Mouse (Mus musculus) cerebellum, postnatal 14 days (tissue): ENCODE results near the gene Zfp664.

Experiments used
- DNase-seq, 2 experiments: peaks; one replicate each; pipeline ENCODE4 v3.0.0; 2021; ENCODE audit warnings: mixed read lengths in 2 of 2

Gene Zfp664

DNA sequence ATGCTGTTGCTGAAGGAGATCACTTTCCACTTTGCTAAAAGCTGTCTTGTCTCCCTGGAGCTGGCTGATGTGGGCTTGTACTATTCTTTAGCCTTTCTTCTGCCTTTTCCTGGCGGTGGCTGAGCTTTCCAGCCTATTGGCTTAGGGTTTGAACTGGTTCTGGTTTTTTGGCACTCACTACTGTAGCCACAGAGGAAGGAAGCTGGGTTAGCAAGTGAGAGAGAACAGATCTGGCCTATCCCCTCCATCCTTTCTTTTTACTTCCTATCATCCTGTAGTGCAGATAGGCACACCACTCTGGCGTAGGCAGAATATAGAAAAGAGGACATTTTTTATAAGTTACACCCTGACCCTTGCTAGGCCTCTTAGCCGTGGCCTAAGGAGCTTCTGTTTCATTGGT, 10.6 kb downstream of the Zfp664 start:
- no peak for DNase-seq

DNA sequence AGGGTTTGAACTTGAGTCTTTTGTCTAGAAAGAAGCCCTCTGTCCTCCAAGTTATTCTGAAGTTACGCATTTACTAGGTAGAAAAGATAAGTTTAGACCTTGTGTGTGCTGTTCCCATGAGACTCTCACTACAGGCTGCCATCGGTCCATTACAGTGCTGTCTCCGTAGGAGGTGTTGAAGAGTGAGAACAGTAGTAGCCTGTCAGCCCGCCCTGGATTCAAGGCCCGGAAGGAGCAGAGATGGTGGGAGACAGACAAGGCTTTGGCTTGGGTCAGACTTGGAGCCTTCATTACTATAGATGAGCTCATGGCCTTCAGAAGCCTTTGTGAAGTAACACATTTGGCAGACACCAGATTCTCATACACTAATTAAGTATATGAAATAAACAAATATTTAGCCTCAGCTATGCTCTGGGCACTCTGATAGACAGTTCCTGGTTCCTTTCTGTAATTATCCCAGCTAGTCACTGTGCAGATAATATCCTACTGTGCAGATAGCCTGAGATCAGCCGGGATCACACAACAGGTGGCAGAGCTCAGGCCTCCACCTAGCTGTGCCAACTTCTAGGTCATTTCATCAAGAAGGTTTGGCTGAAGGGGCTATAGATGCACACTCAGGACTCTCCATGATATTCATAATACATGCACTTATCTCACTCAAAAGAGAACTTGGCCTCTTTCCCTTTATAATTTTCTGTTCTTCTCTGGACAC, 11.6 kb downstream of the Zfp664 start:
- no peak for DNase-seq

DNA sequence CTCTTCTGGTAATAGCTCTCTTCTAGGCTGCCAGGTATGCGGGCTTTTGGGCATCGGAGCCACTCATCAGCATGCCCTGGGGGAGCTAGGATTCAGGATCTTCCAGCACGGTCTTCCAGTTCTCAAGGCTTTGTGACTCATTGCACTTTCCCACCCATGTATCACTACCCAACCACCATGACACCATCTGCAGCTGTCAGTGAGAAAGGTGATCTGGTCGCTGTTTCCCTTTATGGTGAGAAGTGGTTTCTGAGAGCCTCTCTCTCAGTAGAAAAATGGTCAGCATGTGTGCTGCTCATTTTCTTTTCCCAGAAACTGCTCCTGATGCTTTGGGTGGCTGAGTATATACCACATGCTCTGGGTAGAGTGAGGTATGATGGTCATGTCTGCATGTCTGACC, 16.8 kb downstream of the Zfp664 start:
- no peak for DNase-seq

DNA sequence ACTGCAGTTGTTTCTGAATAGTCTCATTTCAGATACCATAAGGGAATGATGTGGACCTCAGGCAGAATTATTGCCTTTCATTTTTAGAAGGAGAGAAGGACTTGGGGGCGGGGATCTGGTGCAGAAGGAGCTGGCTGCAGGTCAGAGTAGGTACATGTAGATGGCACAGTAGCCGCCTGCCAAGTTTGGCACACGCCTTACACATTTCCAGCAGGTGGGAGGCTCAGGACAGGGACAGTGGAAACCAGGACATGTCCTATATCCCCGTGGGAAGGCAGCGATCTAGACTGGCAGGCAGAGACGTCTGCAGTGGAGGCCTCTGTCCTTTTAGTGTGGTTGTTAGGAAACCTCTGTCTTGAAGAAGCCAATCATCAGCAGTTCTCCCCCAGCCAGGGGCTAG, 17.3 kb downstream of the Zfp664 start:
- peak; percentile 44 to 56 for DNase-seq

DNA sequence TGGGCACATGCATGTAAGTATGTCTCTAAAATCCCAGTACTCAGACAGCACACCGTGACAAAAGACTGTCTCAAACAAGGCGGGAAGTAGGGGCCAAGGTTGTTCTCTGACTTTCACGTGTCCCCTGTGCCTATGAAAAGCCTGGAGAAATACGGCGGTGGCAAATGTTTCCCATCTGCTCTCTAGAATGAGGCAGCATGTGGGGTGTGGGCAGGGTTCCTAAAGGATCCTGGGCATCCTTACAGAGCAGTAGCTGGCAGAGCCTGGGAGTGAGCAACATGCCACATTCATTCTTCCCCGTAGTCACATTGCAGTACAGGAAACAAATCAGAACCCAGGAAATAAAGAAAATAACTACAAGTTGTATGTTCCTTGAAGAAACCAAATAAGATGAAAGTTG, 21.4 kb downstream of the Zfp664 start:
- DNase-seq: peak; percentile 82 to 85

DNA sequence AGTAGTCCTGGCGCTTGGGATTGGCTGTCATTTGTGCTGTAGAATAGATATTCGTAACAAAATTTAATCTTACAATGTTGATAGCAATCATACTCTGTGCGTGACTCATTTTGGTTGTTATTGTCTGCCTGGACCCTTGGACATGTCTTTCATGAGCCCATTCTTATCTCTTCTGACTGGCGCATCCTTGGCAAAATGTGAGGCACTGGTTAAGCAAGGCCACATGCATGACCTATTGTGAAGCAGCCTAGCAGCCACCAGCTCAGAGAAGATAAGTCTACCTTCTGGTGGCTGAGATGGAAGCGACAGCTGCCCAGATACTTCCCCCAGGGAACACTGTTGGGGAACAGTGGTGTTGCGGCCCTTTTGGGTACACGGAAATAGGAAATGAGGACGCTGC, 26.2 kb downstream of the Zfp664 start:
- DNase-seq: no peak

DNA sequence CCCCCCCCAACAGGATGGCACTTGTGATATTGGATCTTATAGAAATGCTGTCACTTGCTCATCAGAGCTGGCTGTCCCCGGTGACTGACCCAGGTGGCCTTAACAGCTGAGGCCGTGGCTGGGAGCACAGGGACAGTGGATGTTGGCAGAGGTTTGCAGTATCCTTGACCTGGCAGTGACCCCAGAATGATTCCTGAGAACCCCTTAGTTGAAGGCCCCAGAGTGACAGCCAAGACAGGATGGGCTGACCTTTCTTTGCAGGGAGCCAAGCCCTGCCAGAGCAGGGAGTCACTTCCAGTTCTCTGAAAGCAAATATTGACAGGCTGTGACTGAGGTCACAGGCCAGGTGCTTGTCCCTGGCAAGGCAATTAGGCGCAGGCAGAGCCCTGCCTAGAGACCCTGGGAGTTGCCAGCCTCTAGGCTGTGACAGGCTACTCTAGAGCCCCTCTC, 29.5 kb downstream of the Zfp664 start:
- no peak for DNase-seq

DNA sequence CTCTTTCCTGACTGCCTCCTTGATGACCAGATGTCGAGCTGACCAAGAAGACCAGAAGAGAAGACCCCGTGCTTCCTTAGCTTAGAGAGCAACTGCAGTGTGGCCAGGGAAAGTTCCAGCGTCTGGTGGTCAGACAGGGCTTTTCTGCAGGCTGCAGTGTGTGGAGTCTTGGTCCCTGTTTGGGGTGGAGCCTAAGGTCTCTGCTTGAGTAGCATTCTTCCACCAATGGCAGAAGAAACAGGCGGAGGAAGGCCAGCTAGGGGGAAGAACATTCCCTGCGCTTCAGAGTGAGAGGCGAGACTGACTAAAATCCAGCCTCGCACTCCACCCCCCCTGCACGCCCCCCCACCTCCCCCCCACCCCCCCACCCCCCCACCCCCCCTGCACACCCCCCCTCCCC, 33.6 kb downstream of the Zfp664 start:
- DNase-seq: no peak

DNA sequence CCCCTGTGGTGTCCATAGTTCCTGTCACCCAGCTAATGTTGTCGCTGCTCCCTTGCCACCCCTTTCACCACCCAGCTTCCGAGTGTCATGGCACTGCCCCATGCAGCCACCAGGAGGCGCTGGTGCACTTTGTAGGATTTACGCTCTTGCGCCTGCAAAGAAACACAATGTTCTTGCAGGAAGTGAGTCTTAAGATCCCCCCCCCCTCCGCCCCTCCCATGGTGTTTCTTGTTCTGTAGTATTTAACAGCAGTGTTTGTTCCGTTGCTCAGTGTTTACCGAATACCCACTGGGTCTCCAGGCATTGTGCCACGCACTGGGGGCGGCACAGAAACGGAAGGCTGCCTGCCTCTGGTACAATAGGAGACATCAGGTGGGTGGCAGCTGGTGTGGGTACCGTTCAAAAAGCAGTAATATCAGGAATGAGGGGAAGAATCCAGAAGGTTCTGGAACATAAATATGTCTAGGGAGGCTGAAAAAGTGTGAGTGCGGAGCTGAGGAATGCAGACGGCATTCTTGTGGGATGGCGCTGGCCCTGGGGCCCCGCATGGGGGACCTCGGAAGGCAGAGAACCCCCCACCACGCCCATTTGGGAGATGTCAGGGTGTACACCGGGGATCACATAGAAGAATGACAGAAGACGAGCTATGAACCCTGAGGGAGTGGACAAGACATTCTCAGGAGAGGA, 37.6 kb downstream of the Zfp664 start:
- peak; percentile 92 to 94 for DNase-seq

DNA sequence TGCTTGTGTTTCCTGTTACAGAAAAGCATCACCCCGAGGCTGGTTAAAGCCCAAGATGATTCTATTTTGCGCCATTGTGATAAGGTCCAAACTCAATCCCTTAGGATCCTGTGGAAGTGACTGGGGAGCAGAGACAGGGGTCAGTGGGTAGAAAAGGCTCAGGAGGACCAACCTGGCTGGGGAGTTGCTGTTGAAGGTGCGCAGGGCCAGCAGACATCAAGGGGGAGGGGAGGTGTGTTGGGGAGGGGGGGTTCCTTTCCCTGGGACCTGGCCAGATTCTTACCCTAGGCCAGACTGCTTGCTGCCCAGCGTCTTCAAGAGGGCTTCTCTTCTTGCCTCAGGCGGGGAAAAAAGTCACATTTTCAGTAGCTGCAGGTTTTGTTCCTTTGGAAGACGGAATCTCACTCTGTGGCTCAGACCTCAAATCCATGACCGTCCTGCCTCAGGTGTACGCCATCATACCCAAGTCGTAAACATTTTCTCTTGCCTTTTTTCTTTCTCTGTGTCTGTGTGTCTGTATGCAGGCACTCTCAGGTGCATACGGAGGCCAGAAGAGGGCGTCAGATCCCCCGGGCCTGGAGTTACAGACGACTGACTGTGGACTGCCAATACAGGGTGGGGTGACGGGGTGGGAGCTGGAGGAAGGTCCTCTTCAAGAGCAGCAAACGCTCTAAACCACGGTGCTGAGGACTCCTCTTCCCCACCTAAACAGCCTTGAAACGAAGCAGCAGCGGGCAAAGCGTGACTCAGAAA, 38.4 kb downstream of the Zfp664 start:
- DNase-seq: no peak

DNA sequence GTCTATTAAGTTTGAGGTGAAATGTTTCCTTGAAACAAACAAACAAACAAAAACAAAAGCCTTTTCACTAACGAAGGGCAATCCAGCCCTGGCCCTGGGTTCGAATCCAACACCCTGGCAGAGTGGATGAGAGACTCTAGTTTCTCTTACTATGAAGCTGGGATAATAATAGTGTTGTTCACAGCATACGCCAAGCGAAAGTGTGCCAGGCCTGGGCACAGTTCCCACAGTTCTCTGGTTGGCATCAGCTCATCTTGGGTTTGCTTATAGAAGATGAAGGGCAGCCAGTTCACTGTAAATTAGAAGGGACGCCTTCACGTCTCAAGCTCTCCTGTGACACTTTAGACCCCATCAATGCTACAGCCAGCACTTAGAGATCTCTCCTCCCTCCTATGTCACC, 39.2 kb downstream of the Zfp664 start:
- peak; percentile 87 for DNase-seq

DNA sequence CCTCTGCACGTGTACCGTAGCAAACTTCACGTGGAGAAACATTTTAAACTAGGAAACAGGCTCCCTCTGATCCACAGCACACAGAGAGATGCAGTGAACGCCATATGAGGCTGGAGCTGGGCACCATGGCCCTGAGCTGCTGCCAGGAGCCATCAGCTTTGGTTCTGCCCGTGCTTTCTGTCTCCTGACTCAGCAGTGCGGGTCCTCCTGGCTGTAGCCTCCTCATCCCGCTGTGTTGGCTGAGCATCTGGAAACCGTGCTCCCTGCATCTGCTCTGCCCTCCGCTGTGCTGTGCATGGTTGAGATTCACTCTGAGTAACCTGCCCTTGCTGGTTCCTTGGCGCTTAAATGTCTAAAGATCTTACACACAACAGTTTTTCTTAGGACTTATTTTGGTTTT, 39.7 kb downstream of the Zfp664 start:
- DNase-seq: peak; percentile 63 to 67

DNA sequence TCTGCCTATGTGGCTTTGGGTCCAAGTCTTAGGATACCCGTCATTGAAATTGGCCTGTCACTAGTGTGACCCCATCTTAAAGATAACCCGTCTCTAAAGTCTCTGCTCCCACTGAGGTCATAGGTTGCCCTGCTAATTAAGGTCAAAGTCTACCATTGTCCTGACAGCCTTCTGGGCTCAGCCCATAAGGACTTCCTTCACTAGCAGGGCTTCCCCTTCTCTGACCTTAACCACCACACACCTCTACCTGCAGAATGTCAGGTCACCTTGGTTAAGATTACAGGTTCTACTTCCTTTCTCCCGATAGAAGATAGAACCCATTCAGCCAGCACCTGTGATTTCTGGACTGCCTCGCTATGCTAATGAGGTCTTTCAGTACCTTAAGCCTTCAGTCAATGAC, 41.4 kb downstream of the Zfp664 start:
- no peak for DNase-seq

DNA sequence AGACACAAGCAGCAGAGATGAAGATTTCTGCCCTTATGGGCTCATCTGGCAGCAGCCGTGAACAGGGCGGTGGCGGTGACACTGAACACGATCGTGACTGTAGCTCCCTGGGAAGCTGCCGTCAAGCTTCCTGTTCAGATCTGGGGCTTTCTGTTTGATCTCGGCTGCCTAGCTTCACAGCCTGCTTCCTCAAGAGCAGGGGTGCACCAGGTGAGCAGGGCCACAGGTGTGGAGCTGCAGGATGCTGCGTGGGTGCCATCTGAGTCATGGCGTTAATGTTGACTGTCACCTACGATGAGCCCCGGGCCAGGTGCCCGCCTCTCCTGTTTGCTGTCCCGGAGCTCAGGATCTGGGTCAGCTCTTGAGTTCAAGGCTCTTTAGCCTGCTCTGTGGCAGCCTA, 44.4 kb downstream of the Zfp664 start:
- no peak for DNase-seq

DNA sequence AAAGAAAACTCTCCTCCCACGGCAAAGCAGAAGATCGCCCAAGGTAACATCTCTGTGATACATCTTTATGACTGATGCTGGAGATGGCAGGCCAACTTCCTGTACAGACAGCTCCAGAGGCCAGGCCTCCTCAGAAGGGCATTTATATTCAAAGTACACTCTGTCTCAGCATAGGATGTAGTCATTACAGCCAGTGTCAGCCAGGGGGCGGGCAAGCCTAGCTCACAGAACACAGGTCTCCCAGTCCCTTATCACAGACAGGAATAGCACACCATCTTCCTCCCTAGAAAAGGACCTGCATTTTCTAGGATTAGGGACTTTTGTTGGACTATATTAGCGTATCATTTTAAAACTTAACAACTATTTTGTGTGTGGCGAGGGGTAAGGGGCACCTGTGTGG, 46.4 kb downstream of the Zfp664 start:
- peak; percentile 91 to 93 for DNase-seq

DNA sequence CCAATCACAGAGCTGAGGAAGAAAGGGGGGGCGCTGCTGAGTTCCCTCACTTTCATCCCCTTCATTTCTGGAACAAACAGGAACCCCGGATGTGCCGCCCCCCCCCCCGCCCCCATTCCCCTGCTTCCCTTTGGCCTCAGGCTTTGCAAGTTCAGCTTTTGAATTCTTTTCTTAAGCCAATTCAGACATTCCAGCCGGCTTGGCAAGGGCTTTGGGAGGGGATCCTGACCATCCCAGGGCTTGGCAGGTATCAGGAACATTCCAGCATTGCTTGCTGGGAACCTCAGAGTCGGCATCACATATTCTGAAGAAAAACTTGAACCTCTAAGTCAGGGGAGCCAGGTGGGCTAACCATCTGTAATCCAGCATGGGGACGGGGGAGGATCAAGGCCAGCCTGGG, 49.8 kb downstream of the Zfp664 start:
- no peak for DNase-seq

DNA sequence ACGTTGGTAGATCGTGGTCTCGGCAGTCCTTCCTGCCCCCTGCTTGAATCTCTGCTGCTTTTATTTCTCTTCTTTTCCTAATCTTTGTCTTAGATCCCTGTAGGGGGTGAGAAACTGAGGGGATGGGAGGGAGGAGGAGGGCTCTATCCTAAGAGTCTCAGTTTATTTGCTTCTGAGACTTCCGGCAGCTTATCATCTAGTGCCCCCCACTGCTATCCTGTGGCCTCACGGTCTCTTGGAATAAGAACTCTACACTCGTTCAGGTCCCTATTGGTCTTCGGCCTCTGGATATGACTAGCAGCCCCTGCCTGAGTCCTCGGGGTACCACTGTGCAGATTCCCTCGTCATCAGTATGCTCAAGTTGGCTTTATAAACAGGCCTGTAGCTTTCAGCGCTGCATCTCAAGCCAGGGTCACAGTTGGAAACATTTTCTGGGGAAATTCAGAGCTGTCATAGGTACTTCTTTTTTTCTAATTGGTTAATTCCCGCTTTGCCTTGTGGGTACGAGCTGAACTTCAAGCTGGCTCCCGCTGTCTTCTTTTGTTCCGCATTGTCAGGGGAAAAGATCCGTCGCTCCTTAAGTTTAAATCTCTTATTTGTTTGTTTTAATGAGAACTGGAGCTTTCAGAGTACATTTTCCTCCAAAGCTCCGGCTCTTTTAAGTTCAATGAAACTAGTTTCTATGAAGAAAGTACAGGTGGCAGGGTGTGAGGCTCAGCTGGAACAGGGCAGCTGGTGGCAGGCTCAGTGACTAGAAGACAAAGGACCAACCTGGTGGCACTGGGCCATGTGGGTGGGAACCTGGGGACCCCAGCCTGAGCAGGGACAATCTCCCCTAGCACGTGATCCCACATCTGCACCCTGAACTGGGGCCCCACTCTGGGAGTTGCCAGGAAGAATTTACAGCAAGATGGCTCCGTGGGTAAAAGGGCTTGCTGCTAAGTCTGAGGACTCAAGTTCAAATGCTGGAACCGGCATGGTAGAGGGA, 50.7 kb downstream of the Zfp664 start:
- no peak for DNase-seq

DNA sequence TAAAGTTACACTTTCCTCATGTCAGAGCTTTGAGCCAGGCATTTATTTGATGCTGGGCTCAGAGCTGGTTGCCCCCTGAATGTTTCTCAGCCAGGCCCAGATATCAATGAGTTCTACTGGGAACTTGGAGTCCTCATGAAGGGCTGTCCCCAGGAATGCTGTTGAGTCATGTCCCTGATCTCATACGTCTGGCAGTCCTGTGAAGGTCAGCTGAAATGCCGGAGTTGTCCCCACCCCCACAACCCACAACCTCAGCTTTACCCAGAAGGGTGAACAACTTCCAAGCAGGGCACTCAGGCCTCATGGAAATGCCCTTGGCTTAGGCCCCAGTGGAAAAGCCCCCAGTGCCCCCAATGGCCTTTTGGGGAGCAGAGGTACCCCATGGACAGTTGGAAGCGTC, 57.3 kb downstream of the Zfp664 start:
- DNase-seq: no peak

DNA sequence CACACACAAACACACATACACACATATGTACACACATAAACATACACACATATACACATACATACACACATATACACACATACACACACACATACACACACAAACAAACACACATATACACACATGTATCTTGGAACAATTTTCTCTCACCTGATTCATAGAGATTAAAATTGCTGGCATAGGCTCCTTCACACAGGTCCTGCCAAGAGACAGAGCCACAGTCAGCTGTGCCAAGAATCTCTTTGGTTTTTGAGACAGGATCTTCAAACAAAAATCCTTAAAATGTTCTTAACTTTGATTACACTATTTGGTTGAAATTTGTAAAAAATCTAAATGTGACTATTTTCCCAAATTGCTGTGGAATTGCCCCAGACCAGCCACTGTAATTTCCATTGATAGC, 58.9 kb downstream of the Zfp664 start:
- DNase-seq: peak in 1 of 2 experiments; percentile 51

DNA sequence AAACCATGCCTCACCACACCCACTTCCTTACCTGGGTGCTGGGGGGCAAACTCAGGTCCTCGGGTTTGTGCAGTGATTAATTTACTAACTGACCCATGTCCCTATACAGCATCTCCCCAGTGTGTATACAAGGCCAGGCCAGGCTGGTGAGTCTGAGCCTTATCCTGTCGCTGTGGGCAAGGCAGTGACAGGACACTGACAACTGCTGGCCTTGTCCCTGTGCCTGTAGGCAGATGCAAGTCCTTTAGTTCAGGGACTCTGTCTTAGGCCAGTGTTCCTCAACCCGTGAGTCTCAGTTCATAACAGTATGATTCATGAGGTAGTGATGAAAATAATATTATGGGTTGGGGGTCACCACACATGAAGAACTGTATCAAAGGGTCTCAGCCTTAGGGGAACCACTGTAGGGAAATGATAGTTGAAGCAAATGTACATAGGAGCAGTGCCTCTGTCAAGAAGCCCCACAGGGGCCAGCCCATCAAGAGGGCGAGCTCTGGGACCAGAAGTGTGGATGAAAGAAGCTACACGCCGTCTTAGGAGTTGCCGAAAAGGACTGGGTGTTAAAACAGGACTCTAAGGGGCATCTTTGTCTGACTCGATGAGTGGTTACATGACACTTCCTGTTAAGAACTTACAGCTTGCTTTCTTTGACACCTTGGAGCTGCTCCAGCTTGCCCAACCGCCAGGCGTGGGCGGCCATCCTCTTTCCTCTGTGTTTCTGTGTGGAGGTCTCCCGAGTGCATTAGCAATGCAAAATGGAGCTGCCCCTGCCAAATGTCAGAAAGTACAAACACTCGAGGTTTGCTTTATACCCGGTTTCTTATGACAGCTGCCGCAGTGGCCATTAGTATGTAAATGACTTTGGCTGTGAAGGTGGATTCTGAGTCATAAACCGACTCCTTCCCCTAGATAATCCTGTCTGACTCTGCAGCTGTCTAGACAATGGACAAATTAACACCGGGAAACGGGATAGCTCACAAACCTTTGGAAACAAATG, 60.2 kb downstream of the Zfp664 start:
- DNase-seq: peak; percentile 40 to 60

DNA sequence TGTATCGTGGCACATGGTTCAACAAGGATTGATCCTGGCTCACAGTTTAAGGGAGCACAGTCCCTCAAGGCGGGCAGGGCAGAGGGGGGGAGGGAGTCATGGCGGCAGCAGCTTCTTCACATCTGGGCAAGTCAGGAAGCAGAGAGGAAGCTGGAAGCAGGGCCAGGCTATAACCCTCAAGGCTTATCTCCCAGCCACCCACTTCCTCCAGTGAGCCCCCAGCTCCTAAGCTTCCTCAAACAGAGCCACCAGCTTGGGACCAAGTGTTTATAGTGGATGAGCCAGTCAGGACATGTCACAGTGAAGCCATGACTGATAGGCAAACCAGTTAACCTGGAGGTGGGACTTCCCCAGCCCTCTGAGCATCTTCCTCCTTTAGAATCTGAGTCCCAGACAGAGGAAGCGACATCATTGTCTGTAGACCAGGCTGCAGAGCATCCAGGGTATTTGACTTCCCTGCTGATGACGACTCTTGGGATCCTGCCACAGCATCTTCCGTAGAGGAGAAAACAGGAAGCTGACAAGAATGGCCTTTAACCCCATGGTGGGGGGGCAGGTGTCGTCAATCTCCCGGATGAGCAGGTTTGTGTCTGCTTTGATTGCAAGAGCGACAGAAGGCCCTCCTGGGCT, 67.0 kb downstream of the Zfp664 start:
- peak in 1 of 2 experiments; percentile 36 for DNase-seq
